Mouse (Mus musculus) heart, adult 2 months (tissue): ENCODE results near the gene Dtymk. TPM values are rescaled to one million over a fixed set of nuclear protein-coding genes. Genes with fewer than 3 reads are reported as not detected.

Source experiments
- DNase-seq, 2 experiments: peaks; one replicate each; pipeline ENCODE4 v3.0.0; 2021
- H3K27ac ChIP-seq: fragments of 200-600 bp; 2 replicates; pipeline ENCODE4 v1.8.1; 2022
- H3K27me3 ChIP-seq: fragments of 200-500 bp; 2 replicates; pipeline ENCODE4 v1.6.1; 2012; ENCODE audit warnings: mild to moderate bottlenecking, low read length, inconsistent platforms, mixed read lengths; ENCODE audit not compliant: control insufficient read depth, insufficient read depth
- H3K36me3 ChIP-seq: fragments of 200-500 bp; 2 replicates; pipeline ENCODE4 v1.6.1; 2012; ENCODE audit warnings: low read length, inconsistent platforms; ENCODE audit not compliant: control insufficient read depth, insufficient read depth
- H3K4me1 ChIP-seq: fragments of 200-500 bp; 2 replicates; pipeline ENCODE4 v1.6.1; 2011; ENCODE audit warnings: low read length; ENCODE audit not compliant: control insufficient read depth, insufficient read depth
- H3K4me3 ChIP-seq: fragments of 200-600 bp; 2 replicates; pipeline ENCODE4 v1.8.1; 2022
- H3K79me2 ChIP-seq: fragments of 200-500 bp; replicated peaks from 2 replicates; pipeline ENCODE4 v1.6.1; 2012; ENCODE audit warnings: mild to moderate bottlenecking, inconsistent platforms, low read length, moderate library complexity, mixed read lengths; ENCODE audit not compliant: control insufficient read depth, insufficient read depth
- H3K9ac ChIP-seq: fragments of 200-500 bp; 2 replicates; pipeline ENCODE4 v1.6.1; 2012; ENCODE audit warnings: low read depth, mild to moderate bottlenecking, control low read depth, inconsistent platforms, low read length, mixed read lengths
- CTCF ChIP-seq: fragments of 200-600 bp; IDR thresholded peaks from 2 replicates; pipeline ENCODE4 v1.8.1; 2022; ENCODE audit warnings: antibody characterized with exemption, mild to moderate bottlenecking, moderate library complexity
- EP300 ChIP-seq: fragments of 200-500 bp; IDR thresholded peaks from 2 replicates; pipeline ENCODE4 v1.6.1; 2011; ENCODE audit warnings: low read depth, low read length, control low read depth; ENCODE audit not compliant: insufficient read depth
- POLR2A ChIP-seq: fragments of 200-500 bp; IDR thresholded peaks from 2 replicates; pipeline ENCODE4 v1.6.1; 2011; ENCODE audit warnings: mild to moderate bottlenecking, low read depth, low read length, control low read depth; ENCODE audit not compliant: insufficient read depth
- WGBS: fragments of 180-500 bp; shearing (Covaris S2); methylation state at CpG from one replicate; pipeline ENCODE4 v1.1.7; 2018; 5-methylcytosine and 5-hydroxymethylcytosine counted together
- intact Hi-C: fragments of 180-260 bp; cut with DNase I; formaldehyde crosslinking; loops from one replicate; pipeline ENCODE4 v1.15.1; 2025
- polyA plus RNA-seq: library from polyadenylated mRNA; depleted of rRNA; stranded (reverse); fragments of >200 nt; gene quantifications from 2 replicates; pipeline ENCODE4 v1.2.3, GENCODE M21; 2012
- total RNA-seq, 2 experiments: library from RNA; stranded (reverse); gene quantifications; 2 replicates each; pipeline ENCODE4 v1.2.3; 2021

The Dtymk gene
- total and polyA plus RNA-seq, 3 experiments = 22.2 to 23.6 (median 22.4) TPM

DNA sequence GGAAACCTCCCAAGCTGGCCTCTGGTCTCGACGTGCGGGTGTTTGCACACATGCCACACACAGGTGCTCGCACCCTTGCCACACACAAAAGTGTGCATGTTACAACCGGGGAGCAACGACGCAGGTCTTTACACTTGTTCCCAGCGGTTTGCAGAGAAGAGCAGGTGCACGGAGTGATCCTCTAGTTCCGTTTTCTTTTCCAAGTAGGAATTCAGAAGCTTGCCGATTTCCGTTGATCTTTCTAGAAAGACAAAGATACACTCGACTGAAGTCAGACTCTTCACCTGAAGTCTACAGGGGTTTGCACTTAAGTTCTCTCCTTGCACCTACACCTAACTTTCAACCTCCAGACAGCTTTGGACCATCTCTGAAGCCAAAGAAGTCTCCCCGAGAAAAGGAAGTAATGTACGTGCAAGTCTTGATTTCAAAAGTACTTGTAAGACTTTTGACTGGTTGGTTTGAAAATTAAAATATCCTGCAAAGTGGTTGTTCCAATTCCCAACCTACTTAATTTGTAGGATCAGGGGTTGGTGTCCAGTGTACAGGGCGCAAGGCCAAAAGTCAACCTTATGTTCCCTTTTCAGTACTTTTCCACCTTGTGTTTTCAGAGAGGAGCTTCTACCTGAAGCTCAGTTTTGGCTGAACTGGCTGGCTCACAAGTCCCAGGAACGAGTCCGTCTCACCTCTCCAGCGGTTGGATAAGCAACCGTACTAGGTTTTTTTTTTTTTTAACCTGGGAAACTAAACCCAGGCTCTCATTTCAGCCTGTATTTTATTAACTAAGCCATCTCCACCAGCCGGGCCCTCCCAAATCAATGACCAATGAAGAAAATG, 847 bp downstream of the Dtymk start:
- intact Hi-C loops = loop anchor here (5.0 to 10.0 kb wide), 3 partner anchors 134 to 456 kb away; partner anchors contain the start of genes Farp2, Pask and Ppp1r7

DNA sequence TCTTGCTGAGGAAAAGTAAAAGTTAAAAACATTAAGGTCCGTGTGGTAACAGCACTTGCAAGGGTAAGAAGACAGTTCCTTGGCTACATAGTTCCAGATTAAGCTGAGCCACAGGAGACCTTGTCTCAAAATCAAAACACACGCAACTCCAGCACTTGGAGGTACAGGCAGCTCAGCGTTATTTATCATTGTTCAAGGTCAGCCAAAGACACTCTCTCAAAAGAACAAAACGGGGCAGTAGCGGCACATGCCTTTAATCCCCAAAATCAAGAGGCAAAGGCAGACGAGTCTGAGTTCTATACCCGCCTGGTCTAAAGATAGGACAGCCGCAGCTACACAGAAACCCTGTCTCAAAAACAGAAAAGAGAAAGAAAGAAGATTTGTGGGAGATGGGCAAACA, 5.8 kb downstream of the Dtymk start:
- H3K27ac ChIP-seq = no peak overlapping the region
- peaks cover 2% of the 10 kb centered on the region; the same call in 1 of the 2 replicates for H3K36me3 ChIP-seq
- WGBS = 63% methylated on average over 8 of the region's 8 CpGs
- no peaks in the 10 kb centered on the region for H3K4me1 ChIP-seq
- H3K9ac ChIP-seq = no peak overlapping the region
- no peak for DNase-seq
- no peaks in the 10 kb centered on the region for H3K27me3 ChIP-seq
- no peak overlapping the region for H3K4me3 ChIP-seq
- intact Hi-C loops = no loop called here
- TF ChIP-seq POLR2A (no peak), EP300 (no peak), CTCF (no peak)
- no peaks in the 10 kb centered on the region for H3K79me2 ChIP-seq

More for the DNA sequence above, 847 bp downstream of the Dtymk start:
- Histone ChIP-seq H3K27ac (peak overlapping the region; percentile 61), H3K4me1 (0 out of 2 replicates have a peak, but pooled peaks cover 1% of the 10 kb centered on the region), H3K79me2 (no peaks in the 10 kb centered on the region), H3K36me3 (no peaks in the 10 kb centered on the region), H3K27me3 (no peaks in the 10 kb centered on the region), H3K4me3 (peak overlapping the region; percentile 62), H3K9ac (no peak overlapping the region; the same call in 1 of the 2 replicates)
- DNase-seq = no peak
- no peak for TF ChIP-seq POLR2A
- TF ChIP-seq CTCF = no peak
- TF ChIP-seq EP300 = no peak
- 71% methylated on average over 21 of the region's 21 CpGs for WGBS

DNA sequence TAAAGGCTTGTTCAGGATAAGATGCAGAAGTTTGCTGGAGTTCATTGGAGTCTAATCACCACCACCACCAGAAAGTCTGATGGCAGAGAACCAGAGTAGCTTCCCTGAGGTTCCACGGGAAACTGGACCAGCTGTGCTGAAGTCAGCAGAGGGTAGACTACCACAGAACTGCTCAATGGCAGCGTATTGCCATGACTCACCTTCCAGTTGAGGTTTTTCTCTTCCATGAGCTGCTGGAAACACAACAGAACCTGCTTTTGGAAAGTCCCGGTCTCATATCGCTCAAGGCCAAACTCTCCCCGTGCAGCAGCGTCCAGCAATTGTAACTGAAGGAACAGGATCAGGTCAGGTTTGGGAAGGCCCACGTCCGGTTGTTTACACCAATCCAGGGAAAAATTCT, 7.2 kb downstream of the Dtymk start:
- no peak overlapping the region for H3K27ac ChIP-seq
- H3K27me3 ChIP-seq = no peaks in the 10 kb centered on the region
- intact Hi-C loops = no loop called here
- 89% methylated on average over 8 of the region's 8 CpGs for WGBS
- no peak for DNase-seq
- H3K79me2 ChIP-seq = no peaks in the 10 kb centered on the region
- TF ChIP-seq CTCF (no peak), EP300 (no peak), POLR2A (no peak)
- H3K4me3 ChIP-seq = no peak overlapping the region
- no peak overlapping the region for H3K9ac ChIP-seq
- no peaks in the 10 kb centered on the region for H3K4me1 ChIP-seq
- H3K36me3 ChIP-seq = peaks cover 2% of the 10 kb centered on the region; the same call in 1 of the 2 replicates

DNA sequence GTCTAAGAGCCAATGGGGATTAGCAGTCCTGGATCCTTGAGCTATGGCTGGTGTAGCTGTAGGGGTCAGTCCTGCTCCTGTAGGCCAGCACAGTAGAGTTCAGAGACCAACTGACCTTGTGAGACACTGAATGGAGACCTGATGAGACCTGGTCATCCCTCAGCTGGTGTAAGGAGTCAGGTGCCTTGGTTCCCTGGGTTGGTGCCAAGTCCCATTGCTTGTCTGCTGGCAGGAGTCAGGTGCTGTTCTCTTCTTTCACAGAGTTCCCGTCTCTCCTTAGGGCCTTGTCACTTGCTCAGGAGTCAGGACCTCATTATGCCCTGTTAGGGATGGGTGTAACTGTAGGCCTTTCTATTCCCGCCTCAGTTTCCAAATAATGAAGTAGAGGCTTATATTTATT, 14.8 kb downstream of the Dtymk start:
- no peak for DNase-seq
- TF ChIP-seq POLR2A = no peak
- TF ChIP-seq EP300 = no peak
- TF ChIP-seq CTCF = no peak
- no peaks in the 10 kb centered on the region for H3K4me1 ChIP-seq
- H3K79me2 ChIP-seq = no peaks in the 10 kb centered on the region
- H3K4me3 ChIP-seq = no peak overlapping the region
- no peak overlapping the region for H3K9ac ChIP-seq
- H3K27ac ChIP-seq = no peak overlapping the region
- no peaks in the 10 kb centered on the region for H3K27me3 ChIP-seq
- 81% methylated on average over 2 of the region's 2 CpGs for WGBS
- intact Hi-C loops = no loop called here
- H3K36me3 ChIP-seq = peaks cover 2% of the 10 kb centered on the region; the same call in 1 of the 2 replicates

DNA sequence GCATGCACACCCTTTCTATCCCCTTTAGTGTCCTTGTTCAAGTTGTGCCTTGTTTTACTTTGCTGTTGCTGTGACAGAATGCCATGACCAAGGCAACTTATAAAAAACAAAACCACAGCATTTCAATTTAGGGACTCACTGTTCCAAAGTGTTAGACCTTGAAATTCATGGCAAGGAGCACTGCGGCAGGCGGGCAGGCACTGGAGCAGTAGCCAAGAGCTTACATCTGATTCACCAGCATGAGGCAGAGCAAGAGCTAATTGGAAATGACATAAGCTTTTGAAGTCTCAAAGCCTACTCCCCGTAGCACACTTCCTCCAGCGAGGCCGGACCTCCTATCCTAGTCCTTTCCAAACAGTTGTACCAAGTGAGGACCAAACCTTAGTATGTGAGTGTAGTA, 25.0 kb downstream of the Dtymk start:
- no peaks in the 10 kb centered on the region for H3K4me1 ChIP-seq
- TF ChIP-seq EP300 = no peak
- TF ChIP-seq POLR2A = no peak
- no peak for TF ChIP-seq CTCF
- WGBS = 93% methylated on average over 5 of the region's 5 CpGs
- no peak overlapping the region for H3K9ac ChIP-seq
- no peak for DNase-seq
- intact Hi-C loops = no loop called here
- H3K4me3 ChIP-seq = no peak overlapping the region
- H3K27me3 ChIP-seq = no peaks in the 10 kb centered on the region
- H3K79me2 ChIP-seq = no peaks in the 10 kb centered on the region
- H3K36me3 ChIP-seq = no peaks in the 10 kb centered on the region
- no peak overlapping the region for H3K27ac ChIP-seq

DNA sequence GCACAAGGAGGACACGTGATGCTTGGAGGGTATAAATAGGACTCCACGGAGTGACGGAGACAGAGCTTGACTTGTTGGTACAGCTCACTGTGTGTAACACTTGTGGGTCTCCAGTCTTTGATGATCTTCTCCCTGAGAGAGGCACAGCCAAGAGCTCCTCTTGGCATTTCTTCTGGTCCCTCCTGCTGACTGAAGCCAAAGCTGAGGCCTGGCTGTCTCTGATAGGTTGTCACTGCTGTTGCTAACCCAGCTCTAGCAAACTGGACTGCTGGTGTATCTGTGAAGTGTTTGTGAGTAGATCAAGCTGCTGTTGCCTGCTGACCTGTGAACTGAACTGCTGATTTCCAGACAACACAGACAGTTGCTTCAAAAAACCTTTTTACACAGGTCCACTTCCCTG, 31.8 kb downstream of the Dtymk start:
- Histone ChIP-seq H3K4me3 (no peak overlapping the region), H3K27me3 (no peaks in the 10 kb centered on the region), H3K27ac (no peak overlapping the region), H3K36me3 (no peaks in the 10 kb centered on the region), H3K9ac (no peak overlapping the region), H3K79me2 (peaks cover 2% of the 10 kb centered on the region; the same call in 1 of the 2 replicates), H3K4me1 (no peaks in the 10 kb centered on the region)
- DNase-seq = no peak
- 69% methylated on average over 3 of the region's 3 CpGs for WGBS
- TF ChIP-seq POLR2A = no peak
- TF ChIP-seq CTCF = no peak
- TF ChIP-seq EP300 = no peak
- intact Hi-C loops = no loop called here
